Mouse (Mus musculus) heart, embryonic 11.5 days (tissue): ENCODE data around the gene Sowaha. TPM values are rescaled to one million over a fixed set of nuclear protein-coding genes. Genes with fewer than 3 reads are reported as not detected.
A peak's percentile ranks its signal among the peaks of the same experiment; 100 is the strongest.

Experiments
- ATAC-seq: fragments of 200-750 bp; cut with Nextera tagmentation; replicated peaks from 2 replicates; pipeline ENCODE4 v1.8.0; 2017; ENCODE audit warnings: moderate library complexity; ENCODE audit not compliant: insufficient number of reproducible peaks, low FRiP score, low TSS enrichment
- H3K27ac ChIP-seq: fragments of 300-500 bp; sonication (generic); 2 replicates; pipeline ENCODE4 v1.5.1; 2014; ENCODE audit warnings: mild to moderate bottlenecking, low read depth, low read length
- H3K27me3 ChIP-seq: fragments of 300-500 bp; sonication (generic); 2 replicates; pipeline ENCODE4 v1.6.1; 2014; ENCODE audit warnings: mild to moderate bottlenecking, low read length, mixed read lengths; ENCODE audit not compliant: control insufficient read depth, insufficient read depth
- H3K36me3 ChIP-seq: fragments of 300-500 bp; sonication (generic); 2 replicates; pipeline ENCODE4 v1.6.1; 2014; ENCODE audit warnings: mild to moderate bottlenecking, low read length, moderate library complexity, mixed read lengths; ENCODE audit not compliant: control insufficient read depth, insufficient read depth
- H3K4me1 ChIP-seq: fragments of 300-500 bp; sonication (generic); 2 replicates; pipeline ENCODE4 v1.6.1; 2014; ENCODE audit warnings: low read length; ENCODE audit not compliant: control insufficient read depth, insufficient read depth
- H3K4me2 ChIP-seq: fragments of 300-500 bp; sonication (generic); 2 replicates; pipeline ENCODE4 v1.6.1; 2014; ENCODE audit warnings: mild to moderate bottlenecking, moderate library complexity
- H3K4me3 ChIP-seq: fragments of 300-500 bp; sonication (generic); 2 replicates; pipeline ENCODE4 v1.5.1; 2014; ENCODE audit warnings: low read depth, low read length
- H3K9ac ChIP-seq: fragments of 300-500 bp; sonication (generic); 2 replicates; pipeline ENCODE4 v1.6.1; 2014; ENCODE audit warnings: mild to moderate bottlenecking, low read depth, low read length, moderate library complexity
- H3K9me3 ChIP-seq: fragments of 300-500 bp; sonication (generic); replicated peaks from 2 replicates; pipeline ENCODE4 v1.6.1; 2016; ENCODE audit warnings: low read length; ENCODE audit not compliant: control insufficient read depth
- WGBS: fragments of 180-500 bp; shearing (Covaris S2); extraction: QIAGEN DNeasy Blood & Tissue Kit; methylation state at CpG from one replicate; pipeline ENCODE4 v1.1.7; 2014; ENCODE audit not compliant: insufficient replicate concordance; 5-methylcytosine and 5-hydroxymethylcytosine counted together
- polyA plus RNA-seq: library from polyadenylated mRNA; unstranded; fragments of >200 nt; fragmentation: Nextera tagmentation; extraction: Ambion mirVana; gene quantifications from 2 replicates; pipeline ENCODE4 v1.2.1, GENCODE M21; 2014

The Sowaha gene
- polyA plus RNA-seq, 1 experiment from 2014 or later: 0.73 TPM

DNA sequence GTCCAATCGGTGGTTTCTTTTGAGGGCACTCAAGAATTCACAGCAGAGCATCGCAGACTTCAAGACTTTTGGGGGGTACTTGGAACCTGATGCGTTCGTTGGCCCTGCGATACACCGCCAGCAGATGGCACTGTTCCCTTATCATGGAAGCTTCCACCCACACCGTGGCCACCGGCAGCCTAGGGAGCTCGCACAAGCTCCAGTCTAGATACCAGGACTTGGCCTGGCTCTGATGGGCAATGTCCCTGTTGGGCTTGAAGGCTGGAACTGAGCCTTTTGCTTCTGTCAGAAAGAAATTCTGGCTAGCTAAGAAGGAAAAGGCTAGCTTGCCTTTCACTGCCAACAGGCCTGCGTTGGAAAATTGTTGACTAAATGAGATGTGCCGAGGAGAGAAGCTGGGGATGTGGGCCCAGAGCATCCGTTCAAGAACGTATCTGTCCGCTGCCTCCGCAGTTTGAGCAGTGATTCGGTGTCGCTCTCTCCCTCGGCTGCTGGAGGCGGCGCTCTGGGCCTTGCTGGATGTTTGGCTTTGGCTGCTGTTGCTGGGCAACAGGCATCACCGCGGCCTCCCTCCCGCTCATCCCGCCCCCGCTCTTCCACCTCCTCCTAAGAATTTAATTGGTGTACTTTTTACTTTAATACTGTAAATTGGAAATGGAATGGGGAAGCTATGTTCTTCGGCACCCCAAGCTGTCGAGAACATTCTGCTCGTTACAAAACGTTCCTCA lies 9.9 kb downstream of the Sowaha start, which contains the start of gene Gm9837:
Gm9837 (minus strand) TSS at position 512 of the 728 bp plus-strand sequence.
- no peaks in the 10 kb centered on the region for H3K36me3 ChIP-seq
- H3K4me3 ChIP-seq: 0 out of 2 replicates have a peak within 1 kb of the TSS, but pooled peaks have one; percentile 10
- H3K27ac ChIP-seq: no peak within 1 kb of the TSS
- H3K27me3 ChIP-seq: peaks cover 50% of the 10 kb centered on the region
- H3K4me1 ChIP-seq: peaks cover 7% of the 10 kb centered on the region; the same call in 1 of the 2 replicates
- no peaks in the 10 kb centered on the region for H3K9me3 ChIP-seq
- H3K9ac ChIP-seq: no peak within 1 kb of the TSS
- ATAC-seq: 0 out of 2 replicates have a peak, but pooled peaks have one; percentile 57
- H3K4me2 ChIP-seq: peak within 1 kb of the TSS; percentile 63
- 3% methylated on average over 29 of the region's 29 CpGs for WGBS

DNA sequence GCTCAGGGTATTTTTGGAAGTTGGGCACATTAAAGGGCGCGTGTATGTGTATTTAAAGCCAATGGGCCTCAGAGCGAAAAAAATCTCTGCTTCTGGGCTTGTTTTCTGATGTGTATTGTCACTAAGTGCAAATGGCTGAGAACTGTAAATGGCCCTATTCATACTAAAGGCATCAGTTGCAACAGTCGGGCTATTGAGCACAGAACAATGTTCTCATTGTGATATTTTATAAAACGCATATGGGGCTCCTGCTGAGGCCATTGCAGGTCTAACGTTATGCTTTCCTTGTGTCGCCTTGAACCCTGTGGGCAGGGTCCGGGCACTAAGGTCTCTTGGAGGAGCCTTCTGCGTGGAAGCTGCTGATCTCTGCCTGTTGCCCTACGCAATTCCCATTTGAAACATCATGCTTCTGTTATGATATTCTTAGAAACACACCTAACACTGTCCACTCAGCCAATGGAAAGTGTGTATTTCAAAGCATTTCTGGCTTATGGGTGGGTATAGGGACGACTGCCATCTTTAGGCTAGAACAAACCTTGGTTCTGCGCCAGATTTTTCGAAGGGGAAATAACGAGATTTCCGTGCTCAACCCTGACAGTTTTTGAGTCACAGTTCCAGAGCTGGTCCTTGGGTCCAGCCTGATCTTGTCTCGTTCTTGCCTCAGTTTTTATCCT lies 10.6 kb downstream of the Sowaha start:
- H3K27ac ChIP-seq: no peak overlapping the region
- H3K9ac ChIP-seq: no peak overlapping the region
- no peak overlapping the region for H3K4me3 ChIP-seq
- H3K4me2 ChIP-seq: peak overlapping the region; percentile 63
- ATAC-seq: no peak
- H3K9me3 ChIP-seq: no peaks in the 10 kb centered on the region
- peaks cover 7% of the 10 kb centered on the region; the same call in 1 of the 2 replicates for H3K4me1 ChIP-seq
- peaks cover 51% of the 10 kb centered on the region for H3K27me3 ChIP-seq
- WGBS: 38% methylated on average over 16 of the region's 16 CpGs
- no peaks in the 10 kb centered on the region for H3K36me3 ChIP-seq

DNA sequence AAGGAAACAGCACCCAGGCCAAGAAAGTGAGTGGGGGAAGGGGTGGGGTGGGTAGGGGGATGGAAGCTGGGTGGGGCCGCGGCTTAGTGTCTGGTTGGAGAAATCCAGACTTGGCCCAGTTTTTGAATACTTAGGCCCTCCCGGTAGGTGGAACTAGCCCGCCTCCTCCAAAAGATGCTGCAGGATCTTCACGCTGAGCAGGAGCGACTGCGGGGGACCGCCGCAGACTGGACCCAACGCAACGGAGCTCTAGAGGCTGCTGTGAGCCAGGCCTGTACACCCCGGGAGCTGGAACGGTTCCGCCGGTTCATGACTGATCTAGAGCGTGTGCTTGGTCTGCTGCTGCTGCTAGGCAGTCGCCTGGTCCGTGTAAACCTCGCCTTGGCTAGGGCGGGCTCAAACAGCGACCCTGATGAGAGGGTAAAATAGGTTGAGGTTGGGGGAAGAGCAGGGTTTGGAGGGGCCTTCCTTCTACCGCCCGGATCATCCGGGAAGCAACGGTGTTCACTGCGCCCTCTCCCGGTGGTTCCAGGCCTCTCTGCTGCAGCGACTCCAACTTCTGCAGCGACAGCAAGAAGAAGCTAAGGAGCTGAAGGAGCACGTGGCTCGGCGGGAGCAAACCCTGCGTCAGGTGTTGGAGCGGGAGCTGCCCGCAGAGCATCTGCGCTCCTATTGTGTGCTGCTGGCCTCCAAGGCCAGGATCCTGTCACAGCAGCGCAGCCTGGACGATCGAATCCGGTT lies 13.7 kb downstream of the Sowaha start:
- Histone ChIP-seq H3K9ac (peak overlapping the region; percentile 61), H3K36me3 (no peaks in the 10 kb centered on the region), H3K27me3 (peaks cover 69% of the 10 kb centered on the region), H3K4me2 (peak overlapping the region; percentile 72), H3K4me3 (peak overlapping the region; percentile 35), H3K27ac (no peak overlapping the region), H3K9me3 (no peaks in the 10 kb centered on the region), H3K4me1 (peaks cover 7% of the 10 kb centered on the region; the same call in 1 of the 2 replicates)
- no peak for ATAC-seq
- WGBS: 8% methylated on average over 40 of the region's 40 CpGs

DNA sequence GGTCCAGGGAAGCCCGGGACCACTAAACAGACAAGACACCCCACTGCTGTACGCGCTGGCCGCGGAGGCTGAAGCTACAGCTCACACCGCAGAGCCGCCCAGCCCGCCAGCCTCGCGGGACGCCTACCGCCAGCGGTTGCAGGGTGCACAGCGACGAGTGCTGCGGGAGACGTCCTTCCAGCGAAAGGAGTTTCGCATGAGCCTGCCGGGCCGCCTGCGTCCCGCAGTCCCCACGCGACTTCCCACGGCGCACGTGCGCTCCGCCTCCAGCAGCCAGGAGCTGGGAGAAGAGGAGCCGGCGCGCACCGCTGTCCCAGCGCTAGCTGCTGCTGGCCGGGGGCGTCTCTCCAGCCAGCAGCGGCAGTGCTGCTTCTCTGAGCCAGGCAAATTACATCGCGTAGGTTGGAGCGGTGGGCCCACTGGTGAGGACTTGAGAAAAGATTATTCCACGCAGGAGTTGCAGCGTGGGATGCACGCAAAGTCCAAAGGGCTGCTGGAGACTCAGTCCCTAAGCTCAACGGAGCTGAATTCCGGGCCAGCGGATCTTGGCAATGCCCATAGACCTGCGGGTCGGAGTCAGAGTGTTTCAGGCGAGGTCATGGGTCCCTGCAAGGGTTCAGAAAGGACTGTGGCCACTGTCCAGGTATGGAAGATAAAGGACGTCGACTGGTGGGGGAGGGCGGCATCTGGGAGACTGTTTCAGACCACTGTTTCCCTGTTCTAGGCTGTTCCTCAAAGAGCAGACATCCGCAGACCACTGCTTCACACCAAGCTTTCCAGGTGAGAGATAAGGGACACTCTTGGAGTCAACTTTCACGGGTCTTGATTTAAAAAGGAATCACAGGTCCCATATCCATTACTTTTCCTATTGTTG lies 16.3 kb downstream of the Sowaha start:
- ATAC-seq: no peak
- no peaks in the 10 kb centered on the region for H3K36me3 ChIP-seq
- H3K4me3 ChIP-seq: peak overlapping the region; percentile 47
- H3K9me3 ChIP-seq: no peaks in the 10 kb centered on the region
- H3K9ac ChIP-seq: peak overlapping the region; percentile 44; the same call in 1 of the 2 replicates
- WGBS: 6% methylated on average over 55 of the region's 55 CpGs
- H3K4me2 ChIP-seq: peak overlapping the region; percentile 86
- H3K27ac ChIP-seq: no peak overlapping the region
- no peaks in the 10 kb centered on the region; the same call in 1 of the 2 replicates for H3K4me1 ChIP-seq
- peaks cover 63% of the 10 kb centered on the region for H3K27me3 ChIP-seq

DNA sequence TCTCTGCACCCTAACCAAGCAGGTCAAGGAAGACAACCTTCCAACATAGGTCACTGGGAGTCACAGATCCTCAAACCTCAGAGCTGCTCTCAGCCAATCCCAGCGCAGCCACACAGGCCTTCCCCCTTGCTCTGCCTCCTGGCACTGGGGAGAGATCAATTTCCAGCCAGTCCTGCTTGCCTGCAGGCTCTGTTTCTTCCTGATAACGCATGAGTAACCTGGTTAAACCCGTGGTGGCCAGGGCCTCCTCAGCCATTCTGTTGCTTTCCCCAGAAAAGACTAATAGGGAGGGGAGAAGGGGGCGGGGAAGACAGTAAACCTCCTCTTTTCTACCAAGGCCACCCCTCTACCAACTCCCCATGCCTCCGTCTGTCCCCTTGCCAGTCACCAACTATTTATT lies 18.3 kb downstream of the Sowaha start:
- WGBS: 26% methylated on average over 5 of the region's 5 CpGs
- no peak overlapping the region for H3K4me2 ChIP-seq
- no peak for ATAC-seq
- H3K4me3 ChIP-seq: no peak overlapping the region
- H3K4me1 ChIP-seq: no peaks in the 10 kb centered on the region; the same call in 1 of the 2 replicates
- no peak overlapping the region for H3K27ac ChIP-seq
- H3K36me3 ChIP-seq: no peaks in the 10 kb centered on the region
- H3K9me3 ChIP-seq: no peaks in the 10 kb centered on the region
- no peak overlapping the region for H3K9ac ChIP-seq
- peaks cover 57% of the 10 kb centered on the region for H3K27me3 ChIP-seq

DNA sequence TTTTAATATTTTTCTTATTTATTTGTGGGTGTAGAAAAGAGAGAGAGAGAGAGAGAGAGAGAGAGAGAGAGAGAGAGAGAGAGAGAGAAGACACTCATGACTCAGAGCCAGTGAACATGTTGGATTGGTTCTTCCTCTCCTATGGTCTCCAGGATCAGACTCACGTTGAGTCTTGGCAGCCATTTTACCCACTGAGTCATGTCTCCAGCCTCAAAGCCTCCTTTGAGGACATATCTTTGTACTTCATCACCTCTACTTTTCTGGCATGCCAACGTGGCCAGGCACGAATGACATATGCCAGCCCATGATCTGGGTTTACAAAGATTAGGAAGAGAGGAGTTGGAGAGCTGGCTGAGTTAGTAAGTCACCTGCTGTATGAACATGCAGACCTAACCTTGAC lies 19.9 kb downstream of the Sowaha start:
- H3K9ac ChIP-seq: no peak overlapping the region
- no peaks in the 10 kb centered on the region for H3K9me3 ChIP-seq
- H3K4me2 ChIP-seq: no peak overlapping the region
- no peaks in the 10 kb centered on the region for H3K36me3 ChIP-seq
- no peak for ATAC-seq
- WGBS: 66% methylated on average over 3 of the region's 3 CpGs
- no peaks in the 10 kb centered on the region for H3K4me1 ChIP-seq
- H3K4me3 ChIP-seq: no peak overlapping the region
- peaks cover 41% of the 10 kb centered on the region for H3K27me3 ChIP-seq
- H3K27ac ChIP-seq: no peak overlapping the region

DNA sequence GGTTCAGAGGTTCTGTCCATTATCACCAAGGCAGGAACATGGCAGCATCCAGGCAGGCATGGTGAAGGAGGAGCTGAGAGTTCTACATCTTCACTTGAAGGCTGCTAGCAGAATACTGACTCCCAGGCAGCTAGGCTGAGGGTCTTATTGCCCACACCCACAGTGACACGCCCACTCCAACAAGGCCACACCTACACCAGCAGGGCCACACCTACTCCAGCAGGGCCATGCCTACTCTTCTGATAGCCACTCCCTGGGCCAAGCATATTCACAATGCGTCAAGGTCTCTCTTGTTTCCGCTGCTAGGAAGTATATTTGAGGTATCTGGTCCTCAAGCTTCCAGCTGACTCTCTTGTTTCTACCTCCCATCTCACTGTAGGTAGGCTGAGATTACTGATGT lies 21.1 kb downstream of the Sowaha start:
- ATAC-seq: no peak

More for the DNA sequence above, 21.1 kb downstream of the Sowaha start:
- Histone ChIP-seq H3K36me3 (no peaks in the 10 kb centered on the region), H3K9ac (no peak overlapping the region), H3K27me3 (peaks cover 29% of the 10 kb centered on the region), H3K4me2 (no peak overlapping the region), H3K9me3 (no peaks in the 10 kb centered on the region), H3K27ac (no peak overlapping the region), H3K4me1 (no peaks in the 10 kb centered on the region), H3K4me3 (no peak overlapping the region)
- 57% methylated on average over 3 of the region's 3 CpGs for WGBS
